Mouse (Mus musculus): ENCODE measurements around the gene Lrrc51.

The Lrrc51 gene

GRCm38 (mm10) chr7:101880855-101881254, 52.8 kb downstream of the Lrrc51 start:
- no peak for DNase-seq

DNA sequence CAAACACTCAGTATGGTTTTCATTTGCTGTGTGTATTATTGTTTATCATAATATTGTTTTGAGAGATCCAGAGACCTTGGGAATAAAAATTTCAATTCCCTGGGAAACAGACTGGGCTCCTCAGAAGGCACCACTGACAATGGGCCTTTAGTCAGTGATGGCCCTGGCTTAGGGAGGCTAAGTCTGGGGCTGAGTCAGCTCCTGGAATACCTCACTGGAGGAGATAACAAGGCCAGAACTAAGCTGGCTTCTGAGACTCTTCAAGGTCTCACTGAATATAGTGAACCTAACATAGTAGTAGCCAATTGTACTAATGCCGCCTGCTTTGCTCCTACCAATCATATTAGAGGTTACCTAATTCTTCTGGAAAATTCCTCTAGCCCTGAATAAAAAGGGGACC, 57.7 kb downstream of the Lrrc51 start:
- DNase-seq, result no peak

GRCm38 (mm10) chr7:101871296-101871695, 62.4 kb downstream of the Lrrc51 start:
- no peak for DNase-seq

DNA sequence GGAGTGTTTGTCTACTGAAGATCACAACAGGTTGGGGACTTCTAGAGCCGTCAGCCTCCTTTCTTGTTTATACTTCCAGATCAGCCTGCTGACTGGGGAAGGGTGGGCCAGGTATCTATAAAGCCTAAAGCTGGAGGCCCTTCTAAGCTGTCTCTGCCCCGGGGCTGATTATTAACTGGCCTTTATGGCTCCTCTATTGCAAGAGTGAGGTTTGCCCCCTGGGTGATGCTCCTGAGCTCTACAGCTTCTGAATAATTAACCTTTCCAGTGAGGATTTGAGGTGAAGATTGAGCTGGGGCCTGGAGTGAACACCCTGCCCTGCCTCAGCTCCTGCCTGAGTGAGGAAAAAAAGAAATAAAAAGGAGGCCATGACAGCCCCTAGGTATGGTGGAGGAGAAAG, 63.1 kb downstream of the Lrrc51 start, which contains the start of gene Folr1:
Folr1 (minus strand) TSS at position 160 of the 400 bp plus-strand sequence.
- no peak for DNase-seq

DNA sequence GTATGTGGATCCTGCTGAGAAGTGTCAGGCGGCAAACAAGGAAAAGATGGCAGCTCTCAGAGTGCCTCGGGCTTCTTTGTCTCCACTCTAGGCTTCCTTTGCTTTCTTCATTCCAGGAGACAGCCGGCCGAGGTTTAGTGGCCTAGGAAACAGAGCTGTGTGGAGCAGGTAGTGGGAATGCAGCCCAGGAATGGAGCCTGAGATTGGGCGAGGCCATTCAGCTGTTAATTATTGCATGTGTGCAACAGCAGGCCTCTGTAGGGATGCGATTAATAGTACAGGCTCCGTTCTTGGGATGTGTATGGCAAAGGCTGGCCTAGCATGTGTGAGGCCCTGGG, 64.6 kb downstream of the Lrrc51 start:
- DNase-seq, result no peak

- no peak for DNase-seq
These were observed 65.2 kb downstream of the Lrrc51 start for GRCm38 (mm10) chr7:101868241-101869162.

GRCm38 (mm10) chr7:101867482-101867881, 66.2 kb downstream of the Lrrc51 start:
- DNase-seq, result no peak

DNA sequence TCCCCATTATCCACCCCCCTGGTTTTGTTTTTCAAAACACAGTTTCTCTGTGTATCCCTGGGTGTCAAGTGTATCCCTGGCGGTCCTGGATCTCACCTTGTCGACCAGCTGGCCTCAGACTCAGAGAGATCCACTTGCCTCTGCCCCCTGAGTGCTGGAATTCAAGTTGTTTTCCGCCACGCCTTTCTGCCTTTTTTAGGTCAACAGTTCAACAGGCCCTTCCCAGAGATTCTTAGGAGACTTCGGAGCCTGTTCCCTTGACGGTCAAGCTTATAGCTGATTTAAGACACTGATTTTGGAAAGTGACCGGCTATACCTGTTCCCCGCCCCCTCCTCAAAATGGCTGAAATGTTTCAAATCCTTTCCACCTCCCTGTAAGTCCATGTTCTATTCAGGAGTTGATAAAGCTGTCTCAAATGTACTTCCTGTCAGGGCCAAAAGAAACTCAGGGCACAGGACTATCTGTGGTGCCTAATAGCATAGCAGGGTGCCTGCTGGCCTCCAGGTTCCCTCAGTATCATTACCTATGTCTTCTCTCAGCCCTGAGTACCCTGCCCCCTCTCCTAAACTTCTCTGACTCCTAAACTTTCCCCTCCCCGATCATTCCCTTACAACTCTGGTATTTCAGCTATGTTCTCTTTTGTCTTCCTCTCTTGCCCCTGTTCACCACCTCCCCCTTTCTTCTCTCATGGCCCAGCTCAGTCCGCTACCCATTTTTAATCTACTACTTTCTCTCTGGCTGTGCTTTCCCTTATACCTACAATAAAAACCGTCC, 67.0 kb downstream of the Lrrc51 start:
- no peak for DNase-seq

GRCm38 (mm10) chr7:101863415-101863814, 70.3 kb downstream of the Lrrc51 start, which contains the start of gene Anapc15:
TSS of gene Anapc15 (plus strand) at chr7:101863715.
- DNase-seq, result no peak

Data from lung, postnatal 10 days (tissue).